Mouse (Mus musculus): ENCODE measurements around the gene Defb19. TPM values are rescaled to one million over a fixed set of nuclear protein-coding genes. Genes with fewer than 3 reads are reported as not detected.

Gene Defb19
- polyA plus RNA-seq, 1 experiment from 2014 or later = not detected

DNA sequence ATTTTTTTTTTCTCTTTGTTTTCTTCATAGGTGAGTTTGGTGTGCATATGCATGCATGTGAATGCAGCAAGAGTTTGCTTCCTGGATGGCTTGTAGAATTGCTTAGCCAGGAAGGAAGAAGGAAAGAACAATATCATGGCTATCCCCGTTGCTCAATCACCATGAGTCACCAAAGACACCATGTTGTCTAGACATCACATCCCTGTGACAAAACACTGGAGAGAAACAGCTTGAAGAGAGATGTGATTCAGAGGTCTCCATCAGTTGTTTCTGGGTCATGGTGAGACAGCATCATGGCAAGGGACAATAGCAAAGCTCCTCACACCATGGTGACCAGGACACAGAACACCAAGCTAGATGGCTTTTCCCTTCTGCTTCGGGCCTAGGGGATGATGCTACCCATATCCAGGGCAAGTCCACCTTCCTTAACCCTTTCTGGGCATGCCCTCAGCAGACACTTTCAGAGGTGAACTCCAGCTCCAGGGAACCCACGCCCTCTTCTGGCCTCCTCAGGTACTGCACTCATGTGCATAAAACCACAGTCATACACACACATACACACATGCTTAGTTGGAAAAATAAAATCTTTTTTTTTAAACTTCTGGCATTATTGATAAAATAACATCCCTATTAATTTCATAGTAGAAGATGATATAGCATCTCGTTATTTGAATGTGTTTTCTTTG is 21.3 kb upstream of the Defb19 start:
- no peaks in the 10 kb centered on the region for H3K9me3 ChIP-seq (ENCODE audit: control insufficient read depth, low read length)
- no peak overlapping the region for H3K4me2 ChIP-seq (replicated peaks; ENCODE audit: low read depth, low read length)
- 0 out of 2 replicates have a peak, but pooled peaks cover 2% of the 10 kb centered on the region for H3K4me1 ChIP-seq (replicated peaks; ENCODE audit: control insufficient read depth, insufficient read depth, low read length)
- no peaks in the 10 kb centered on the region for H3K27me3 ChIP-seq (ENCODE audit: control insufficient read depth, insufficient read depth, low read length)
- no peaks in the 10 kb centered on the region for H3K36me3 ChIP-seq (ENCODE audit: control insufficient read depth, insufficient read depth, low read length)
- no peak for ATAC-seq (ENCODE audit: low FRiP score)
- no peak overlapping the region for H3K27ac ChIP-seq (ENCODE audit: low read depth, low read length)
- 74% methylated on average over 4 of the region's 4 CpGs for WGBS
- no peak overlapping the region for H3K9ac ChIP-seq (ENCODE audit: low read depth, low read length)
- no peak for DNase-seq (ENCODE audit: low spot score)
- H3K4me3 ChIP-seq (ENCODE audit: low read depth, low read length) = no peak overlapping the region

DNA sequence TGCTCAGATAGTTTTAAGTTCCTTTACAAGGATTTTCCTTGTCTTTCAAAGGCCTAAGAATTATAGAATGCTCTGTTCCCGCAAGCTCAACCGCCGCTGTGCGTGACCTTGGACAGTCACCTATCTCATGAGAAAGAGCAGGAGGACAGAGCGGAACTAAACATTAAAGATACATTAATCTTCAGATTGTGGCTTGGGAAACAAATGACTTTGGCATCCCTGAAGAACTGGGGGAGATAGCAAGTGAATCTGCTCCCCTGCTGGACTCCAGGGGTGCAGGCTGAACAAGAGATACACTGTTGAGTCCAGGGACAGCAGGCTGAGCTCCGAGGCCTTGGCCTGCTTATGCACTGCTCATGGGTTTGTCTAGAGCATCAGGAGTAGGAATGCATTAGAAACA is 20.0 kb upstream of the Defb19 start:
- whole genome bisulfite sequencing = 87% methylated on average over 6 of the region's 6 CpGs
- Histone ChIP-seq H3K27ac (ENCODE audit: low read depth, low read length) (no peak overlapping the region), H3K4me2 (replicated peaks; ENCODE audit: low read depth, low read length) (no peak overlapping the region), H3K4me3 (ENCODE audit: low read depth, low read length) (no peak overlapping the region), H3K9me3 (ENCODE audit: control insufficient read depth, low read length) (no peaks in the 10 kb centered on the region), H3K27me3 (ENCODE audit: control insufficient read depth, insufficient read depth, low read length) (no peaks in the 10 kb centered on the region), H3K9ac (ENCODE audit: low read depth, low read length) (no peak overlapping the region), H3K4me1 (replicated peaks; ENCODE audit: control insufficient read depth, insufficient read depth, low read length) (0 out of 2 replicates have a peak, but pooled peaks cover 2% of the 10 kb centered on the region), H3K36me3 (ENCODE audit: control insufficient read depth, insufficient read depth, low read length) (no peaks in the 10 kb centered on the region)
- DNase-seq (ENCODE audit: low spot score) (no peak), ATAC-seq (ENCODE audit: low FRiP score) (no peak)

DNA sequence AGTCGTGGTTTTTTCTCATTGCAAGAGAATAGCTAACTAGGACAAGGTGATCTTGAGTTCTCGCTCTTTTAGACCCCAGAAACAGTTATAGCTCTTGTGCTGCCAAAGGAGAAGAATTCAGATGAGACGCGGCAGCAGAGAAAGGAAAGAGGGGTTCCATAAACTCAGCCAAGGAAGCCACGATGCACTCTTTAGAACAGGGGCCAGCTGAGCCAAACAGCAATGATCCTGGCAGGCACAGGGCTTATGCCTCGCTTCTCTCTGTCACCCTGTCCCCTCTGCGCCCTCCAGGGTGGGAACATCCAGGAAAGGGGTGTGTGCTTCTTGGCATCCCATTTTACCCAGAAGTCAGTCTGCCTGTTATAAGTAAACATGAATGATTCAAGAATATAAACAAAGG is 19.2 kb upstream of the Defb19 start, which contains the start of gene Defb45:
TSS of gene Defb45 (minus strand) at position 101 of the 400 bp plus-strand sequence.
- Histone ChIP-seq H3K4me2 (replicated peaks; ENCODE audit: low read depth, low read length) (no peak within 1 kb of the TSS), H3K4me3 (ENCODE audit: low read depth, low read length) (no peak within 1 kb of the TSS), H3K9me3 (ENCODE audit: control insufficient read depth, low read length) (no peaks in the 10 kb centered on the region), H3K27me3 (ENCODE audit: control insufficient read depth, insufficient read depth, low read length) (no peaks in the 10 kb centered on the region), H3K36me3 (ENCODE audit: control insufficient read depth, insufficient read depth, low read length) (no peaks in the 10 kb centered on the region), H3K27ac (ENCODE audit: low read depth, low read length) (no peak within 1 kb of the TSS), H3K4me1 (replicated peaks; ENCODE audit: control insufficient read depth, insufficient read depth, low read length) (0 out of 2 replicates have a peak, but pooled peaks cover 2% of the 10 kb centered on the region), H3K9ac (ENCODE audit: low read depth, low read length) (no peak within 1 kb of the TSS)
- ATAC-seq (ENCODE audit: low FRiP score) (no peak), DNase-seq (ENCODE audit: low spot score) (no peak)
- 73% methylated on average over 7 of the region's 7 CpGs for WGBS

- ATAC-seq (ENCODE audit: low FRiP score) (no peak), DNase-seq (ENCODE audit: low spot score) (no peak)
- H3K9me3 ChIP-seq (ENCODE audit: control insufficient read depth, low read length) = no peaks in the 10 kb centered on the region
- no peak overlapping the region for H3K27ac ChIP-seq (ENCODE audit: low read depth, low read length)
- H3K36me3 ChIP-seq (ENCODE audit: control insufficient read depth, insufficient read depth, low read length) = no peaks in the 10 kb centered on the region
- no peak overlapping the region for H3K4me3 ChIP-seq (ENCODE audit: low read depth, low read length)
- no peak overlapping the region for H3K4me2 ChIP-seq (replicated peaks; ENCODE audit: low read depth, low read length)
- no peak overlapping the region for H3K9ac ChIP-seq (ENCODE audit: low read depth, low read length)
- 57% methylated on average over 6 of the region's 6 CpGs for WGBS
- no peaks in the 10 kb centered on the region; the same call in 1 of the 2 replicates for H3K4me1 ChIP-seq (replicated peaks; ENCODE audit: control insufficient read depth, insufficient read depth, low read length)
- H3K27me3 ChIP-seq (ENCODE audit: control insufficient read depth, insufficient read depth, low read length) = no peaks in the 10 kb centered on the region
These were observed 8.9 kb upstream of the Defb19 start for GRCm38 (mm10) chr2:152589021-152589420.

DNA sequence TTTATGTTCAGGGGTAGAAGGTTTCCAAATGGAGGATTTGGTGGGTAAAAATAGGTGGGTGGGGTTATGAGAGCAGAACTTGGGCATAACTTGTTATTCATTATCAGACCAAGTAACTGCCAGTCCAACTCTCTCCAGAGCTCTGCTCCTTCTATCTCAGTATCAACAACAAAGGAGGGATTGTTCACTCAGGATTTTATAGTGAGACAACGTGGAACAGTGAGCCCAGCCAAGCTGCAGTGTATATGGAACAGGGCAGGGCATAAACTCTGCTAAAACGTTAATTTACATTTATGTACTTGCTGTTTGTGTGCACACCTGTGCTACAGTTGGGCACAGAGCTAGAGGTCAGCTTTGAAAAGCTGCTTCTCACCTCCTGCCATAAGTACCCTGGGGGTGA is 8.3 kb upstream of the Defb19 start:
- 54% methylated on average over 2 of the region's 2 CpGs for WGBS

GRCm38 (mm10) chr2:152586926-152587560 is 6.9 kb upstream of the Defb19 start:
- Histone ChIP-seq H3K9me3 (ENCODE audit: control insufficient read depth, low read length) (no peaks in the 10 kb centered on the region), H3K4me3 (ENCODE audit: low read depth, low read length) (no peak overlapping the region), H3K9ac (ENCODE audit: low read depth, low read length) (no peak overlapping the region), H3K27me3 (ENCODE audit: control insufficient read depth, insufficient read depth, low read length) (no peaks in the 10 kb centered on the region), H3K36me3 (ENCODE audit: control insufficient read depth, insufficient read depth, low read length) (no peaks in the 10 kb centered on the region), H3K4me2 (replicated peaks; ENCODE audit: low read depth, low read length) (no peak overlapping the region), H3K27ac (ENCODE audit: low read depth, low read length) (no peak overlapping the region), H3K4me1 (replicated peaks; ENCODE audit: control insufficient read depth, insufficient read depth, low read length) (no peaks in the 10 kb centered on the region; the same call in 1 of the 2 replicates)
- ATAC-seq (ENCODE audit: low FRiP score) = no peak
- peak; percentile 22 for DNase-seq (ENCODE audit: low spot score)
- 82% methylated on average over 4 of the region's 4 CpGs for WGBS

More for the DNA sequence above, 8.3 kb upstream of the Defb19 start:
- H3K27me3 ChIP-seq (ENCODE audit: control insufficient read depth, insufficient read depth, low read length) = no peaks in the 10 kb centered on the region
- no peak overlapping the region for H3K9ac ChIP-seq (ENCODE audit: low read depth, low read length)
- no peaks in the 10 kb centered on the region for H3K9me3 ChIP-seq (ENCODE audit: control insufficient read depth, low read length)
- H3K27ac ChIP-seq (ENCODE audit: low read depth, low read length) = no peak overlapping the region
- ATAC-seq (ENCODE audit: low FRiP score) (no peak), DNase-seq (ENCODE audit: low spot score) (no peak)
- H3K4me1 ChIP-seq (replicated peaks; ENCODE audit: control insufficient read depth, insufficient read depth, low read length) = no peaks in the 10 kb centered on the region; the same call in 1 of the 2 replicates
- no peaks in the 10 kb centered on the region for H3K36me3 ChIP-seq (ENCODE audit: control insufficient read depth, insufficient read depth, low read length)
- no peak overlapping the region for H3K4me2 ChIP-seq (replicated peaks; ENCODE audit: low read depth, low read length)
- no peak overlapping the region for H3K4me3 ChIP-seq (ENCODE audit: low read depth, low read length)

- Histone ChIP-seq H3K4me3 (ENCODE audit: low read depth, low read length) (no peak overlapping the region), H3K27me3 (ENCODE audit: control insufficient read depth, insufficient read depth, low read length) (no peaks in the 10 kb centered on the region), H3K9me3 (ENCODE audit: control insufficient read depth, low read length) (no peaks in the 10 kb centered on the region), H3K9ac (ENCODE audit: low read depth, low read length) (no peak overlapping the region), H3K36me3 (ENCODE audit: control insufficient read depth, insufficient read depth, low read length) (no peaks in the 10 kb centered on the region), H3K4me2 (replicated peaks; ENCODE audit: low read depth, low read length) (no peak overlapping the region), H3K27ac (ENCODE audit: low read depth, low read length) (no peak overlapping the region), H3K4me1 (replicated peaks; ENCODE audit: control insufficient read depth, insufficient read depth, low read length) (no peaks in the 10 kb centered on the region; the same call in 1 of the 2 replicates)
- ATAC-seq (ENCODE audit: low FRiP score) = no peak
- WGBS = 90% methylated on average over 11 of the region's 11 CpGs
- DNase-seq (ENCODE audit: low spot score) = no peak
These were observed 500 bp upstream of the Defb19 start for GRCm38 (mm10) chr2:152580612-152581011.

- no peak overlapping the region for H3K9ac ChIP-seq (ENCODE audit: low read depth, low read length)
- WGBS = 87% methylated on average over 8 of the region's 8 CpGs
- H3K9me3 ChIP-seq (ENCODE audit: control insufficient read depth, low read length) = no peaks in the 10 kb centered on the region
- no peak overlapping the region for H3K4me3 ChIP-seq (ENCODE audit: low read depth, low read length)
- H3K27me3 ChIP-seq (ENCODE audit: control insufficient read depth, insufficient read depth, low read length) = no peaks in the 10 kb centered on the region
- no peaks in the 10 kb centered on the region for H3K36me3 ChIP-seq (ENCODE audit: control insufficient read depth, insufficient read depth, low read length)
- H3K4me1 ChIP-seq (replicated peaks; ENCODE audit: control insufficient read depth, insufficient read depth, low read length) = no peaks in the 10 kb centered on the region
- DNase-seq (ENCODE audit: low spot score) (no peak), ATAC-seq (ENCODE audit: low FRiP score) (no peak)
- H3K27ac ChIP-seq (ENCODE audit: low read depth, low read length) = no peak overlapping the region
- H3K4me2 ChIP-seq (replicated peaks; ENCODE audit: low read depth, low read length) = no peak overlapping the region
These were observed 6.6 kb downstream of the Defb19 start for GRCm38 (mm10) chr2:152573484-152573883.

Data from hindbrain, embryonic 11.5 days (tissue).